14 mouse cellular contexts compared by ENCODE assay signal in the genomic region with DNA sequence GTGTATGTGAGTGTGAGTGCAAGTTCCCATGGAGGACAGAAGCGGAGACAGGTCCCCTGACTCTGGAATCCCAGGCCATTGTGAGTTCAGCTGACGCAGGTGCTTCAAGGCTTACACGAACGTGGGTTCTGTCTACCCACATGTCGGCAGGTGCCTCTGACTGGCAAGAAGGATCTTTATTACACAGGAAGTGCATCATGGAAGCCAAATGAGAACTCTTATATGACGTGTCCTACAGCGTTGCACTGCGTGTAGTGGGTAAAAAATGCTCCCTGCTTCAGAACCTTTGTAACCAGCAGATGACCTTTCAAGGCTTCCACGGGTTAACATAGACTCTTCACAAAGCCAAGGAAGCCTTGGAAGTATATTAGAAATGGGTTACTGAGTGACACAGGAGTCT.
"Had no signal": no experiment of that assay in that cellular context is flagged by ENCODE, and none has a peak within 500 bp of the region (broad histone marks: within the 10 kb centered on the region; RNA-seq: fewer than 3 reads in every experiment).

No protein-coding gene starts in this region.

- ATAC-seq: liver, embryonic 12.5 days had no signal

- DNase-seq: kidney, adult 9 months; kidney, postnatal 14 days; kidney, postnatal 4 days; liver; lung, adult 18-20 months; lung, postnatal 10 days; lung, postnatal 4 days; midbrain, embryonic 14.5 days; right cerebral cortex, adult 18-20 months; right cerebral cortex, postnatal 14 days; spleen, adult 18-20 months; thymus, adult 2 months; thymus, postnatal 4 days had no signal
